Mouse (Mus musculus): ENCODE measurements around the gene Gpn3. TPM values are rescaled to one million over a fixed set of nuclear protein-coding genes. Genes with fewer than 3 reads are reported as not detected.
"Not testable (repeated sequence)": the region's sequence is repeated elsewhere in the genome, so short reads cannot be mapped to it uniquely, and the experiment has no call there.

Gene Gpn3
- polyA plus RNA-seq, 1 experiment from 2014 or later, result 68.4 TPM

DNA sequence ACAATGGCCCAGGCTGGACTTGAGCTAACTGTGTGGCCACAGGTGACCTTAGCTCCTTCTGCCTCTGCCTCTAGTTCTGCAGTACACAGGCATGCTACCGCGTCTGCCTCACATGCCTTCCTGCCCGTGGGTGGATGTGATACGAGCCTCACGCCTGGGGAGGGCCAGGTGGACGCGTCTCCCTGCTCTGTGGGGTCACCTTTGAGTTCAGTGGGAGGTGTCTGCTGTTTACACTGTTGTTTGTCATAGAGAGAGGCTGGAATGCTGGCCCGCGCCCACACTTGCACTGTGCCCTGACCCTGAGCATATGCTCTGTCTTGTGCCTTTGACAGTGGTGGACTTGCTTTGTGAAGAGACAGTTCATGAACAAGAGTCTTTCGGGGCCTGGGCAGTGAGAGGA lies 33.9 kb downstream of the Gpn3 start:
- Histone ChIP-seq H3K4me2 (ENCODE audit: low read depth) (no peak overlapping the region), H3K4me3 (ENCODE audit: low read depth, low read length) (no peak overlapping the region), H3K9me3 (ENCODE audit: control insufficient read depth, low read length) (no peaks in the 10 kb centered on the region), H3K27me3 (ENCODE audit: control insufficient read depth, insufficient read depth, low read length) (no peaks in the 10 kb centered on the region), H3K9ac (ENCODE audit: low read length) (no peak overlapping the region), H3K36me3 (ENCODE audit: control insufficient read depth, insufficient read depth, low read length) (peaks cover 23% of the 10 kb centered on the region), H3K27ac (ENCODE audit: low read depth, low read length) (no peak overlapping the region), H3K4me1 (ENCODE audit: control insufficient read depth, insufficient read depth, low read length) (no peaks in the 10 kb centered on the region)
- no peak for DNase-seq (ENCODE audit: low spot score)
- WGBS, result 96% methylated on average over 10 of the region's 10 CpGs
- no peak for ATAC-seq (ENCODE audit: insufficient read depth, low FRiP score, low TSS enrichment)

DNA sequence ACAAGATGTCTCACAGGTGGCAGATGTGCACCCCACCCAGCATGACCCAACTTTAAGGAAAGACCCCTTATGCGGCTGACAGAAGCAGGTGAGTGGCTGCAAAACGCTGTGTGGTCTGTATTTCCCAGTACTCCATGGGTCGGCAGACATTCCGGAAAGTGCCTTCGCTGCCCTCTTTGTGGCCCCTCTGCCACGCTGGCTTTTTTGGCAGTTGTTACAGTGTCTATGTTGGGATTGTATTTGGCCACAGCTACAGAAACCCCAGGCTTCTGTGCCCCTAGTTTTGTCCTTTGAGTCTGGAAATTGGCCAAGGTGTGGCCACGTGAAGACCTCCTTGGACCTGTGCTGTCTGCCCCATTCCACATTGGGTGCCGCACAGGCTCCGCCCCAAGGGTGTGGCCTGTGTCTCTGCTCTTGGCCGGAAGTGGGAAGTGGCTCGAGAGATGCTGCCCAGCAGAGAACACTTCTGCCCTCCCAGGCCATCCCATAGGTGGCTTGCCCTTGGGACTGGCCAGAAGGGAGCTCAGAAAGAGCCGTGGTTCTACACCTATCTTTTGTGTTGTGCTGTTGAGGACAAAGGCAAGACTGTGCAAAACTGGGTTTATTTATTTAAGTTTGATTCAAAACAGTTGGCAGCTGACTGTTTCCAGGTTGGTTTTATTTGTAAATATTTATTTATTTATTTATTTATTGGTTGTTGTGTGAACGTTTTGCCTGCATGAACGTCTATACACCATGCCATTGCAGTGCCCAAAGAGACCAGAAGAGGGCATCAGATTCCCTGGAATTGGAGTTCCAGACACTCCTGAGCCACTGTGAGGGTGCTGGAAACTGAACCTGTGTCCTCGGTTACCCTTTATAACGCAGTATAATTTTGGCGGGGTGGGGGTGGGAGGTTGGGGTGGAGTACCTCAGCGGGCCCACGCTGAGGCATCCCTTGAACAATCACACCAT lies 38.3 kb downstream of the Gpn3 start:
- H3K27ac ChIP-seq (ENCODE audit: low read depth, low read length), result no peak overlapping the region
- no peak for DNase-seq (ENCODE audit: low spot score)
- no peak for ATAC-seq (ENCODE audit: insufficient read depth, low FRiP score, low TSS enrichment)
- H3K4me1 ChIP-seq (ENCODE audit: control insufficient read depth, insufficient read depth, low read length), result no peaks in the 10 kb centered on the region
- H3K36me3 ChIP-seq (ENCODE audit: control insufficient read depth, insufficient read depth, low read length), result peaks cover 10% of the 10 kb centered on the region
- H3K9me3 ChIP-seq (ENCODE audit: control insufficient read depth, low read length), result no peaks in the 10 kb centered on the region
- H3K27me3 ChIP-seq (ENCODE audit: control insufficient read depth, insufficient read depth, low read length), result no peaks in the 10 kb centered on the region
- H3K4me3 ChIP-seq (ENCODE audit: low read depth, low read length), result no peak overlapping the region
- WGBS, result 90% methylated on average over 19 of the region's 19 CpGs
- H3K9ac ChIP-seq (ENCODE audit: low read length), result no peak overlapping the region
- H3K4me2 ChIP-seq (ENCODE audit: low read depth), result no peak overlapping the region

DNA sequence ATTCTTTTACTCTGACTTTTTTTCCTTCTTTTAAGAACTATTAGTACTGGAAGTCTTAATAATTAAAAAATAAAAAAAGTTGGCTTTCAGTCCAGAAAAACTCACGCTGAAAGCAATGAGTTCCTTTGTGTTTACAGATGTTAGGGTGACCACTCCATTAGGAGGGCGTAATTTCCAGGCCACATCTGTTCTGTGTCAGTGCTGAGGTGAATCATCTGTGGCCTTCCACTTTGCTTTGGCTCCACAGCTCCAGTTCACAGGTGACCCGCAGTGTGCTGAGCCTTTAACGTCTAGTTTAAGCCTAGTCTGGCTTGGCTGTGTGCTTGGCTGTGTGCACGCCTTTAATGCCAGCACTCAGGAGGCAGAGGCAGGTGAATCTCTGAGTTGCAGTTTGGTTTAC lies 40.2 kb downstream of the Gpn3 start:
- H3K36me3 ChIP-seq (ENCODE audit: control insufficient read depth, insufficient read depth, low read length), result peaks cover 3% of the 10 kb centered on the region; the same call in 1 of the 2 replicates
- no peak overlapping the region for H3K27ac ChIP-seq (ENCODE audit: low read depth, low read length)
- 82% methylated on average over 5 of the region's 5 CpGs for WGBS
- H3K4me2 ChIP-seq (ENCODE audit: low read depth), result no peak overlapping the region
- H3K9ac ChIP-seq (ENCODE audit: low read length), result no peak overlapping the region
- ATAC-seq (ENCODE audit: insufficient read depth, low FRiP score, low TSS enrichment) (no peak), DNase-seq (ENCODE audit: low spot score) (no peak)
- H3K9me3 ChIP-seq (ENCODE audit: control insufficient read depth, low read length), result no peaks in the 10 kb centered on the region
- no peak overlapping the region for H3K4me3 ChIP-seq (ENCODE audit: low read depth, low read length)
- H3K4me1 ChIP-seq (ENCODE audit: control insufficient read depth, insufficient read depth, low read length), result no peaks in the 10 kb centered on the region
- no peaks in the 10 kb centered on the region for H3K27me3 ChIP-seq (ENCODE audit: control insufficient read depth, insufficient read depth, low read length)

DNA sequence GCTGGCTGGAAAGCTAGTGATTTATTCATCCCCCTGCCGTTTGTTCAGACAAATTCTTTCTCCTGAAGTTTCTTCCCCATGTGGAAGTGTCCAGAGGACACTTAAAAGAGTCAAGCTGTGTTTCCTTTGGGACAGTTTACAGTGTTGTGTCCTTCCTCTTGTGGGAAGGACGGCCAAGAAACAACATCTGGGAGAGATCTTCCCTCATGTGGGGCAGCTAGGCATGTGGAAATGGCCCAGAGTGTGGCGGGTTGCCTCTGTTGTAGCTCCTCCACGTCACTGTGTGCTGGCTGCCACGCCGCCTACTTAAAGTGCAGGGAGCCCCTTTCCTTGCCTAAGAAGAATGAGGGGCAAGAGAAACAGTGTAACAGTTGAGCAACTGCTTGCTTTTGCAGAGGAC lies 41.1 kb downstream of the Gpn3 start:
- Histone ChIP-seq H3K4me3 (ENCODE audit: low read depth, low read length) (no peak overlapping the region), H3K4me2 (ENCODE audit: low read depth) (no peak overlapping the region), H3K4me1 (ENCODE audit: control insufficient read depth, insufficient read depth, low read length) (no peaks in the 10 kb centered on the region), H3K36me3 (ENCODE audit: control insufficient read depth, insufficient read depth, low read length) (no peaks in the 10 kb centered on the region), H3K27ac (ENCODE audit: low read depth, low read length) (no peak overlapping the region), H3K9ac (ENCODE audit: low read length) (no peak overlapping the region), H3K9me3 (ENCODE audit: control insufficient read depth, low read length) (no peaks in the 10 kb centered on the region), H3K27me3 (ENCODE audit: control insufficient read depth, insufficient read depth, low read length) (no peaks in the 10 kb centered on the region)
- 60% methylated on average over 6 of the region's 6 CpGs for WGBS
- no peak for DNase-seq (ENCODE audit: low spot score)
- ATAC-seq (ENCODE audit: insufficient read depth, low FRiP score, low TSS enrichment), result no peak

DNA sequence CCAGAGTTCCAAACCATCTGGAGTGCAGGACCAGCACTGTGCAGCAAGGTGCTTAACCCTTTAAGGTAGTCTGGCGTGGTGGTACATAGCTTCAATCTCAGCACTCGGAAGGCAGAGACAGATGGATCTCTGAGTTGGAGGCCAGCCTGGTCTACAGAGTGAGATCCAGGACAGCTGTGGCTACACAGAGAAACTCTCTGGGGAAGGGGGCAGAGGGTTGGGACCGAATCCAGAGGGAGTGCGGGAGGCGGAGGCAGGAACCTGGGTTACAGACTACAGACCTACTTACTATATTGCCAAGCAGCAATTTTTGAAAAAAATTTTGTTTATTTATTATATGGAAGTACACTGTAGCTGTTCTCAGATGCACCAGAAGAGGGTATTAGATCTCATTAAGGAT lies 42.7 kb downstream of the Gpn3 start:
- H3K36me3 ChIP-seq (ENCODE audit: control insufficient read depth, insufficient read depth, low read length), result no peaks in the 10 kb centered on the region
- H3K4me1 ChIP-seq (ENCODE audit: control insufficient read depth, insufficient read depth, low read length), result no peaks in the 10 kb centered on the region
- DNase-seq (ENCODE audit: low spot score), result no peak
- no peak overlapping the region for H3K4me2 ChIP-seq (ENCODE audit: low read depth)
- H3K9ac ChIP-seq (ENCODE audit: low read length), result no peak overlapping the region
- H3K27me3 ChIP-seq (ENCODE audit: control insufficient read depth, insufficient read depth, low read length), result no peaks in the 10 kb centered on the region
- H3K4me3 ChIP-seq (ENCODE audit: low read depth, low read length), result no peak overlapping the region
- no peak overlapping the region for H3K27ac ChIP-seq (ENCODE audit: low read depth, low read length)
- H3K9me3 ChIP-seq (ENCODE audit: control insufficient read depth, low read length), result no peaks in the 10 kb centered on the region
- ATAC-seq (ENCODE audit: insufficient read depth, low FRiP score, low TSS enrichment), result no peak
- 94% methylated on average over 5 of the region's 5 CpGs for WGBS

DNA sequence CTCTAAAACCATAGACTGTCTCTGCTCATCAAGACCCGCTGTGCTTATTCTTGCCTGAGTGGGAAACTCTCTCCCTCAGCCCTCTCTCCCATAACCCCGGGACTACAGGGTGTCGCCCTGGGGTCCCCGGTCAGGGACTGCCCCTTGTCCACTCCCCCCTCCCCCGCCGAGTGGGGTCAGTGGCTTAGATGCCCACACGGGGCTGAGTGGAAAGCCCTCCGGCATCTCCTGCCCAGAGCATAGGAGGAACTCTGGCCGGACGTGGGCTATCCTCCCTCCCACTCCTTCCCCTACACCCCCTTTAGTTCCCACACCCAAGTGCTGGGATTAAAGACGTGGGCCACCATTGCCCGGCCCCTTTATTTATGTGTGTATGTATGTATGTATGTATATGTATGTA lies 43.8 kb downstream of the Gpn3 start:
- Histone ChIP-seq H3K27me3 (ENCODE audit: control insufficient read depth, insufficient read depth, low read length) (no peaks in the 10 kb centered on the region), H3K27ac (ENCODE audit: low read depth, low read length) (no peak overlapping the region), H3K4me2 (ENCODE audit: low read depth) (no peak overlapping the region), H3K4me1 (ENCODE audit: control insufficient read depth, insufficient read depth, low read length) (no peaks in the 10 kb centered on the region), H3K9ac (ENCODE audit: low read length) (no peak overlapping the region), H3K9me3 (ENCODE audit: control insufficient read depth, low read length) (no peaks in the 10 kb centered on the region), H3K4me3 (ENCODE audit: low read depth, low read length) (no peak overlapping the region), H3K36me3 (ENCODE audit: control insufficient read depth, insufficient read depth, low read length) (no peaks in the 10 kb centered on the region)
- DNase-seq (ENCODE audit: low spot score) (no peak), ATAC-seq (ENCODE audit: insufficient read depth, low FRiP score, low TSS enrichment) (no peak)
- 89% methylated on average over 12 of the region's 12 CpGs for WGBS

DNA sequence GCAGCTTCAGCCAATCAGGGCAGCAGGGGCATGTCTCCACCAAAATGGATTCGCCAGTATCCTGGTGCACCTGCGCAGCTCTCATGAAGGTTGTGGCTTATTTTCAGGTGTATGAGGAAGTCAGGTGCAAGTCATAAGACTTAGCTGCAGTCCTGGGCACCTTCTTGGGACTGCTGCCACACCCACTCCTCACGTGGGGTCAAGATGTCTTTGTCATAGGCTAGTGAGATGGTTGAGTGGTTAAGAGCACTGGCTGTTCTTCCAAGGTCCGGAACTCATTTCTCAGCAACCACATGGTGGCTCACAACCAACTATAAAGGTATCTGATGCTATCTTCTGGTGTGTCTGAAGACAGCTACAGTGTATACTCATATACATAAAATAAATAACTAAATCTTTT lies 49.0 kb downstream of the Gpn3 start:
- H3K9me3 ChIP-seq (ENCODE audit: control insufficient read depth, low read length); H3K27me3 ChIP-seq (ENCODE audit: control insufficient read depth, insufficient read depth, low read length); DNase-seq (ENCODE audit: low spot score); H3K4me2 ChIP-seq (ENCODE audit: low read depth); H3K4me3 ChIP-seq (ENCODE audit: low read depth, low read length); H3K27ac ChIP-seq (ENCODE audit: low read depth, low read length); H3K36me3 ChIP-seq (ENCODE audit: control insufficient read depth, insufficient read depth, low read length); H3K4me1 ChIP-seq (ENCODE audit: control insufficient read depth, insufficient read depth, low read length); ATAC-seq (ENCODE audit: insufficient read depth, low FRiP score, low TSS enrichment); H3K9ac ChIP-seq (ENCODE audit: low read length): not testable (repeated sequence)
- 66% methylated on average over 4 of the region's 4 CpGs for WGBS

DNA sequence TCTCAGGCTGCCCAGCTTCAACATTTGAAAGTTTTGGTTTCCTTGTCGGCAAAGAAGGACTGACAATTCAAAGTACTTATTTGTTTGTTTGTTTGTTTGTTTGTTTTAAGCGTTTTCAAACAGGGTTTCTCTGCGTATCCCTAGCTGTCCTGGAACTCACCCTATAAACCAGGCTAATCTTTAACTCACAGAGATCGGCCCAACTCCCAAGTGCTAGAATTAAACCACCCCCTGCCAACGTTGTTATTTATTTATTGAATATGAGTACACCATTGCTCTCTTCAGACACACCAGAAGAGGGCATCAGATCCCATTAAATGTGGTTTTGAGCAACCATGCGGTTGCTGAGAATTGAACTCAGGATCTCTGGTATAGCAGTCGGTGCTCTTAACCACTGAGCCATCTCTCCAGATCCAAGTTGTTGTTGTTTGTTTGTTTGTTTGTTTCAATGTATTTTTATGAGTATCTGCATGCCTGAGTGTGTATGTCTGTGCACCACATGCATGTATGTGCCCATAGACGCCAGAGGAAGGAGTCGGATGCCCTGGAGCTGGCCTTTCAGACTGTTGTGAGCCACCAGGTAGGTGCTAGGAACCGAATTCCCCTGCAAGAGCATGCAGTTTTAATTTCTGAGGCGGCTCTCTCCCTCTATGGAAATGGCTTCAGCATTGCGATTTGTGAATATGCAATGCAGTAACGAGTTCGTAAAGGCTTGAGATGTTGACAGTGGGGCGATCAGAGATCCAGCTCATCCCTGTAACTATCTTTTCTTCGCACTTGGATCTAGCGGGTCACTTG lies 49.8 kb downstream of the Gpn3 start, which contains the start of gene Anapc7:
TSS of gene Anapc7 (plus strand) at position 423 of the 798 bp plus-strand sequence.
- no peak for DNase-seq (ENCODE audit: low spot score)
- H3K36me3 ChIP-seq (ENCODE audit: control insufficient read depth, insufficient read depth, low read length), result no peaks in the 10 kb centered on the region
- no peak for ATAC-seq (ENCODE audit: insufficient read depth, low FRiP score, low TSS enrichment)
- H3K27ac ChIP-seq (ENCODE audit: low read depth, low read length), result peak within 1 kb of the TSS; percentile 77
- no peaks in the 10 kb centered on the region for H3K27me3 ChIP-seq (ENCODE audit: control insufficient read depth, insufficient read depth, low read length)
- peaks cover 7% of the 10 kb centered on the region for H3K4me1 ChIP-seq (ENCODE audit: control insufficient read depth, insufficient read depth, low read length)
- H3K4me3 ChIP-seq (ENCODE audit: low read depth, low read length), result peak within 1 kb of the TSS; percentile 98
- peak within 1 kb of the TSS; percentile 92 for H3K9ac ChIP-seq (ENCODE audit: low read length)
- 25% methylated on average over 17 of the region's 17 CpGs for WGBS
- no peaks in the 10 kb centered on the region for H3K9me3 ChIP-seq (ENCODE audit: control insufficient read depth, low read length)
- H3K4me2 ChIP-seq (ENCODE audit: low read depth), result peak within 1 kb of the TSS; percentile 88

All from neural tube, embryonic 11.5 days (tissue).